In genomic region chr10:63348291-63348690, GRCm38 (mm10) we compare ENCODE assay signal across 23 mouse cellular contexts. TPM values are rescaled to one million over a fixed set of nuclear protein-coding genes. Genes with fewer than 3 reads are reported as not detected.
DNase-seq lines count a peak whose midpoint lies in the region; TF ChIP-seq lines count a peak whose summit lies in the region.
"Had no signal": no experiment of that assay in that cellular context is flagged by ENCODE, and none has a peak within 500 bp of the region (broad histone marks: within the 10 kb centered on the region; RNA-seq: fewer than 3 reads in every experiment).

No protein-coding gene starts in this region.

- no peak overlapping the region for H3K27ac ChIP-seq in heart, embryonic 10.5 days
- H3K27ac ChIP-seq in ES-Bruce4 (ENCODE audit: insufficient read depth, low read length) = peak overlapping the region; percentile 87
- H3K27ac ChIP-seq: embryonic facial prominence, embryonic 15.5 days; forebrain, embryonic 12.5 days; gastrocnemius, adult 2 months; heart, embryonic 15.5 days; hindbrain, embryonic 10.5 days; hindbrain, embryonic 15.5 days had no signal

- no peak overlapping the region for H3K4me3 ChIP-seq in heart, embryonic 10.5 days
- no peak overlapping the region for H3K4me3 ChIP-seq in ES-Bruce4 (ENCODE audit: low read depth, low read length)
- H3K4me3 ChIP-seq: embryonic facial prominence, embryonic 15.5 days; erythroblast, embryonic 14.5 days; forebrain, embryonic 12.5 days; gastrocnemius, adult 2 months; heart, embryonic 15.5 days; hindbrain, embryonic 10.5 days; hindbrain, embryonic 15.5 days had no signal

- no peak for TF ChIP-seq POLR2A in ES-Bruce4 (IDR thresholded peaks at IDR 0.05; ENCODE audit: insufficient read depth, low read length)
- no peak for TF ChIP-seq POLR2A in brain, embryonic 14.5 days (IDR thresholded peaks at IDR 0.05; ENCODE audit: borderline replicate concordance, extremely low read depth, insufficient read depth, insufficient read length, poor library complexity, severe bottlenecking)

- H3K36me3 ChIP-seq in heart, embryonic 10.5 days = no peaks in the 10 kb centered on the region
- H3K36me3 ChIP-seq in ES-Bruce4 (ENCODE audit: control insufficient read depth, insufficient read depth, low read length, poor library complexity, severe bottlenecking) = no peaks in the 10 kb centered on the region
- H3K36me3 ChIP-seq: embryonic facial prominence, embryonic 15.5 days; forebrain, embryonic 12.5 days; heart, embryonic 15.5 days; hindbrain, embryonic 10.5 days; hindbrain, embryonic 15.5 days had no signal

- H3K9ac ChIP-seq in ES-Bruce4 (ENCODE audit: low read depth, poor library complexity, severe bottlenecking) = no peak overlapping the region
- H3K9ac ChIP-seq: embryonic facial prominence, embryonic 15.5 days; forebrain, embryonic 12.5 days; heart, embryonic 15.5 days; hindbrain, embryonic 15.5 days had no signal

- TF ChIP-seq EP300 in ES-Bruce4 (IDR thresholded peaks at IDR 0.05; ENCODE audit: insufficient read depth, low read depth, low read length) = peak; percentile 48; the same call in 1 of the 2 replicates

- no peak for TF ChIP-seq CTCF in ES-Bruce4 (IDR thresholded peaks at IDR 0.05; ENCODE audit: low read depth, low read length)
- no peak for TF ChIP-seq CTCF in brain, embryonic 14.5 days (IDR thresholded peaks at IDR 0.05; ENCODE audit: borderline replicate concordance, extremely low read depth, insufficient read depth, insufficient read length)

- no peaks in the 10 kb centered on the region for H3K4me1 ChIP-seq in heart, embryonic 10.5 days
- peaks cover 6% of the 10 kb centered on the region for H3K4me1 ChIP-seq in ES-Bruce4 (ENCODE audit: control insufficient read depth, insufficient read depth, low read length)
- H3K4me1 ChIP-seq: embryonic facial prominence, embryonic 15.5 days; heart, embryonic 15.5 days; hindbrain, embryonic 10.5 days; hindbrain, embryonic 15.5 days had no signal

- peak; percentile 8 for DNase-seq in embryo, embryonic 10.5 days (ENCODE audit: low spot score)
- no peak for DNase-seq in embryo, embryonic 11 days
- peak; percentile 52 for DNase-seq in heart, embryonic 10.5 days (ENCODE audit: low spot score)
- DNase-seq in heart, adult 9 months (ENCODE audit: low spot score in 2 of 2) = no peak
- DNase-seq in brain, embryonic 14.5 days (ENCODE audit: low read depth) = peak; percentile 6
- DNase-seq in cerebellum, postnatal 25 days = no peak
- DNase-seq: adrenal gland, adult 8-10 months; adrenal gland, postnatal 36 days; B cell, adult 2 months; cerebellum, adult 11 months; cerebellum, adult 8-10 months; cerebellum, postnatal 14 days; gastrocnemius, adult 2 months; gastrocnemius, postnatal 25 days; kidney, adult 8-10 months had no signal

- H3K9me3 ChIP-seq in heart, embryonic 10.5 days = no peaks in the 10 kb centered on the region
- peaks cover 5% of the 10 kb centered on the region for H3K9me3 ChIP-seq in ES-Bruce4 (replicated peaks; ENCODE audit: control insufficient read depth, insufficient read depth, low read length, poor library complexity, severe bottlenecking)
- H3K9me3 ChIP-seq: embryonic facial prominence, embryonic 15.5 days; forebrain, embryonic 12.5 days; heart, embryonic 15.5 days; hindbrain, embryonic 10.5 days; hindbrain, embryonic 15.5 days had no signal

- no peaks in the 10 kb centered on the region for H3K27me3 ChIP-seq in heart, embryonic 10.5 days (ENCODE audit: insufficient read depth, poor library complexity, severe bottlenecking)
- H3K27me3 ChIP-seq in ES-Bruce4 (ENCODE audit: control insufficient read depth, insufficient read depth, low read length, poor library complexity, severe bottlenecking) = no peaks in the 10 kb centered on the region
- H3K27me3 ChIP-seq: embryonic facial prominence, embryonic 15.5 days; forebrain, embryonic 12.5 days; heart, embryonic 15.5 days; hindbrain, embryonic 15.5 days; Patski had no signal

- 77% methylated on average over 3 of the region's 3 CpGs for WGBS in heart, embryonic 10.5 days

RNA-seq across cellular contexts. Expression of gene Sirt1, which starts 33.2 kb away (rescaled TPM):
- polyA plus RNA-seq in heart, embryonic 10.5 days (2016; fragmentation: Nextera tagmentation; extraction: Ambion mirVana) = 2.4 and 5.2 TPM in 2 replicates
- polyA plus RNA-seq in ES-Bruce4 (2011; ENCODE audit: insufficient read depth, insufficient read length, low read depth, missing spikeins) = 53.5 and 54.2 TPM in 2 replicates
- polyA plus RNA-seq in brain, embryonic 14.5 days (2012; rRNA removed) = 16.4 and 17.2 TPM in 2 replicates

RNA-seq across cellular contexts. Expression of gene Dnajc12, which starts 34.0 kb away (rescaled TPM):
- 6.7 and 10.8 TPM in 2 replicates for polyA plus RNA-seq in heart, embryonic 10.5 days (2016; fragmentation: Nextera tagmentation; extraction: Ambion mirVana)
- polyA plus RNA-seq in ES-Bruce4 (2011; ENCODE audit: insufficient read depth, insufficient read length, low read depth, missing spikeins) = 3.7 and 4.6 TPM in 2 replicates
- 9.3 and 11.5 TPM in 2 replicates for polyA plus RNA-seq in brain, embryonic 14.5 days (2012; rRNA removed)

Comparison
In these comparisons a context has a peak if more than half of its experiments do, and no peak if none do; other contexts are left out.
1. DNase-seq: peak in embryo, embryonic 10.5 days (single experiment), heart, embryonic 10.5 days (single experiment) and brain, embryonic 14.5 days (single experiment); none in embryo, embryonic 11 days (single experiment), heart, adult 9 months (0 of 2) and cerebellum, postnatal 25 days (0 of 2).